Mouse (Mus musculus): ENCODE measurements around the gene Pdcd11.

- TF ChIP-seq POLR2A (IDR thresholded peaks at IDR 0.05; ENCODE audit: extremely low read depth, insufficient read depth, low read length) = no peak
- no peak for TF ChIP-seq CTCF (IDR thresholded peaks at IDR 0.05; ENCODE audit: extremely low read depth, insufficient read depth, low read length)
Observed at GRCm38 (mm10) chr19:47043608-47044007, 47.0 kb upstream of the Pdcd11 start.
